Mouse (Mus musculus): ENCODE measurements at regions not wholly inside any gene's neighbourhood (a gene's known extent, or its start where the extent isn't known, plus 50 kb on each side); places are given as distances from the start of the nearest gene placed in this dataset.
A peak's percentile ranks its signal among the peaks of the same experiment; 100 is the strongest.

DNA sequence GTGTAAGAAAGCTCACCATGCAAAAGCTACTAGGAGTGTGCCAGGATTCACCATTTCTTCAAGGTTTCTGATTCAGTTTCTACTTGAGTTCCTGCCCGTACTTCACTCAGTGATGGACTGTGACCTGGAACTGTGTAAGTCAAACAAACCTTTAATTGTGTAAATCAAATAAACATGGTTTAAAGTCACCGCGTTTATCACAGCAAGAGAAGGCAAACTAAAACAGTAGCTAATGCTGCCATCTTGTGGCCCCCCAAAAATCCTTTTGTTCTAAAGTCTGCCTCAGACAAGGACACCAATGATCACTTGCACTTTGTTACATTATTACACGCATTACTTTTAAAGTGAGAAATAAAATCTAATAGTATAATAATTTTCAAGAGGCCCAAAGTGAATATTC lies 63.6 kb upstream of the Dcx start:
- peak; percentile 64 for DNase-seq (ENCODE audit: low spot score)

Measured in retina, embryonic 14.5 days (tissue).